Mouse (Mus musculus) brown adipose tissue, adult 24 weeks (tissue): ENCODE measurements at regions not wholly inside any gene's neighbourhood (a gene's known extent, or its start where the extent isn't known, plus 50 kb on each side); places are given as distances from the start of the nearest gene placed in this dataset.

ENCODE experiments used
- H3K27ac ChIP-seq: fragments of 200-500 bp; replicated peaks from 2 replicates; pipeline ENCODE4 v1.5.1; 2012; ENCODE audit warnings: low read depth, mild to moderate bottlenecking, low read length
- H3K4me1 ChIP-seq: fragments of 200-500 bp; 2 replicates; pipeline ENCODE4 v1.6.1; 2012; ENCODE audit warnings: low read length, mixed read lengths; ENCODE audit not compliant: control insufficient read depth, insufficient read depth, insufficient read length
- H3K4me3 ChIP-seq: fragments of 200-500 bp; 2 replicates; pipeline ENCODE4 v1.5.1; 2012; ENCODE audit warnings: low read depth, mild to moderate bottlenecking, low read length, moderate library complexity; ENCODE audit not compliant: insufficient read depth

- Histone ChIP-seq H3K27ac (no peak overlapping the region), H3K4me1 (no peaks in the 10 kb centered on the region), H3K4me3 (no peak overlapping the region)
Observed at GRCm38 (mm10) chr8:24234981-24235380, 490.7 kb downstream of the Adam3 start.

GRCm38 (mm10) chr8:24228148-24228547 is 497.5 kb downstream of the Adam3 start:
- no peak overlapping the region for H3K27ac ChIP-seq
- no peak overlapping the region for H3K4me3 ChIP-seq
- no peaks in the 10 kb centered on the region for H3K4me1 ChIP-seq

- Histone ChIP-seq H3K4me3 (no peak overlapping the region), H3K4me1 (no peaks in the 10 kb centered on the region), H3K27ac (no peak overlapping the region)
Observed at GRCm38 (mm10) chr8:24227331-24228072, 498.1 kb downstream of the Adam3 start.

GRCm38 (mm10) chr8:24220222-24220621 is 505.4 kb downstream of the Adam3 start:
- Histone ChIP-seq H3K4me3 (no peak overlapping the region), H3K27ac (no peak overlapping the region), H3K4me1 (no peaks in the 10 kb centered on the region)

GRCm38 (mm10) chr8:24216655-24217054 is 509.0 kb downstream of the Adam3 start:
- H3K27ac ChIP-seq = no peak overlapping the region
- H3K4me1 ChIP-seq = no peaks in the 10 kb centered on the region
- H3K4me3 ChIP-seq = no peak overlapping the region

GRCm38 (mm10) chr8:24215510-24216138 is 510.0 kb downstream of the Adam3 start:
- no peak overlapping the region for H3K4me3 ChIP-seq
- no peak overlapping the region for H3K27ac ChIP-seq
- H3K4me1 ChIP-seq = no peaks in the 10 kb centered on the region

GRCm38 (mm10) chr8:24214315-24214714 is 511.3 kb downstream of the Adam3 start:
- Histone ChIP-seq H3K4me1 (no peaks in the 10 kb centered on the region), H3K27ac (no peak overlapping the region), H3K4me3 (no peak overlapping the region)

- H3K4me1 ChIP-seq = no peaks in the 10 kb centered on the region
- H3K27ac ChIP-seq = no peak overlapping the region
- no peak overlapping the region for H3K4me3 ChIP-seq
Observed at GRCm38 (mm10) chr8:24212216-24213200, 513.1 kb downstream of the Adam3 start.

- no peak overlapping the region for H3K4me3 ChIP-seq
- H3K4me1 ChIP-seq = no peaks in the 10 kb centered on the region
- H3K27ac ChIP-seq = no peak overlapping the region
Observed at GRCm38 (mm10) chr8:24211091-24211490, 514.6 kb downstream of the Adam3 start.
